Mouse (Mus musculus) liver, embryonic 14.5 days (tissue): Measurements from ENCODE around the gene Fam114a2. TPM values are rescaled to one million over a fixed set of nuclear protein-coding genes. Genes with fewer than 3 reads are reported as not detected.

ENCODE experiments used
- ATAC-seq: fragments of 200-750 bp; cut with Nextera tagmentation; 2 replicates; pipeline ENCODE4 v1.8.0; 2017; ENCODE audit warnings: moderate number of reproducible peaks, mild to moderate bottlenecking, moderate library complexity; ENCODE audit not compliant: insufficient read depth
- DNase-seq, 3 experiments: peaks; one replicate each; pipeline ENCODE4 v3.0.0-alpha.2; 2012 to 2013; ENCODE audit warnings: low read depth in 3 of 3, low spot score in 3 of 3
- H3K27ac ChIP-seq: fragments of 300-500 bp; sonication (generic); 2 replicates; pipeline ENCODE4 v1.5.1; 2014; ENCODE audit warnings: moderate library complexity, mild to moderate bottlenecking, control low read depth, inconsistent platforms
- H3K27me3 ChIP-seq: fragments of 300-500 bp; sonication (generic); 2 replicates; pipeline ENCODE4 v1.6.1; 2014; ENCODE audit warnings: mild to moderate bottlenecking, low read length, moderate library complexity; ENCODE audit not compliant: control insufficient read depth, insufficient read depth
- H3K36me3 ChIP-seq: fragments of 300-500 bp; sonication (generic); replicated peaks from 2 replicates; pipeline ENCODE4 v1.6.1; 2014; ENCODE audit warnings: low read depth; ENCODE audit not compliant: control insufficient read depth, insufficient read depth
- H3K4me1 ChIP-seq, 2 experiments: fragments of 200-500 bp in 1 of 2; fragments of 300-500 bp in 1 of 2; sonication (generic) in 1 of 2; replicated peaks; 2 replicates each; pipeline ENCODE4 v1.6.1; 2012 to 2014; ENCODE audit warnings: antibody characterized with exemption in 1 of 2, inconsistent platforms in 1 of 2, low read length in 1 of 2; ENCODE audit not compliant: control insufficient read depth in 2 of 2, insufficient read depth in 2 of 2
- H3K4me2 ChIP-seq: fragments of 300-500 bp; sonication (generic); 2 replicates; pipeline ENCODE4 v1.6.1; 2014; ENCODE audit warnings: low read depth, mild to moderate bottlenecking, control low read depth, moderate library complexity
- H3K4me3 ChIP-seq, 2 experiments: fragments of 200-500 bp in 1 of 2; fragments of 300-500 bp in 1 of 2; sonication (generic) in 1 of 2; 2 replicates each; pipeline ENCODE4 v1.5.1; 2012 to 2014; ENCODE audit warnings: low read depth in 2 of 2, low read length in 2 of 2, mild to moderate bottlenecking in 2 of 2, control low read depth in 1 of 2, inconsistent platforms in 1 of 2, moderate library complexity in 1 of 2; ENCODE audit not compliant: insufficient read depth in 1 of 2
- H3K9ac ChIP-seq: fragments of 300-500 bp; sonication (generic); replicated peaks from 2 replicates; pipeline ENCODE4 v1.6.1; 2014; ENCODE audit warnings: mild to moderate bottlenecking, control low read depth, moderate library complexity
- H3K9me3 ChIP-seq: fragments of 300-500 bp; sonication (generic); 2 replicates; pipeline ENCODE4 v1.6.1; 2016; ENCODE audit warnings: low read length, mixed read lengths; ENCODE audit not compliant: control insufficient read depth
- CTCF ChIP-seq: IDR thresholded peaks from 2 replicates; pipeline ENCODE4 v1.5.1; 2016; ENCODE audit warnings: antibody characterized with exemption, low read depth, control low read depth
- EP300 ChIP-seq: IDR thresholded peaks from 2 replicates; pipeline ENCODE4 v1.6.1; 2016; ENCODE audit warnings: antibody characterized with exemption, low read depth
- WGBS: fragments of 180-500 bp; shearing (Covaris S2); extraction: QIAGEN DNeasy Blood & Tissue Kit; methylation state at CpG from one replicate; pipeline ENCODE4 v1.1.7; 2014; ENCODE audit not compliant: insufficient replicate concordance; 5-methylcytosine and 5-hydroxymethylcytosine counted together
- polyA plus RNA-seq, 2 experiments: library from polyadenylated mRNA; depleted of rRNA in 1 of 2; stranded (reverse) in 1 of 2; unstranded in 1 of 2; fragments of >200 nt; fragmentation: Nextera tagmentation in 1 of 2; extraction: Ambion mirVana in 1 of 2; gene quantifications; 2 replicates each; pipeline versions ENCODE4 v1.2.1 to v1.2.3; 2012 to 2014

Gene Fam114a2
- polyA plus RNA-seq, 2 experiments, result 15.3 to 18.8 TPM

GRCm38 (mm10) chr11:57539841-57540418 is 21.5 kb upstream of the Fam114a2 start:
- Histone ChIP-seq H3K4me3 (no peak overlapping the region), H3K4me2 (no peak overlapping the region), H3K9ac (no peak overlapping the region), H3K9me3 (no peaks in the 10 kb centered on the region), H3K27ac (no peak overlapping the region), H3K4me1 (no peaks in the 10 kb centered on the region), H3K36me3 (no peaks in the 10 kb centered on the region), H3K27me3 (no peaks in the 10 kb centered on the region)
- no peak for DNase-seq
- TF ChIP-seq CTCF (no peak), EP300 (no peak)
- ATAC-seq, result no peak
- WGBS, result 63% methylated on average over 5 of the region's 5 CpGs

GRCm38 (mm10) chr11:57535912-57536311 is 17.5 kb upstream of the Fam114a2 start:
- no peaks in the 10 kb centered on the region for H3K4me1 ChIP-seq
- no peak overlapping the region for H3K27ac ChIP-seq
- no peak for TF ChIP-seq CTCF
- TF ChIP-seq EP300, result no peak
- ATAC-seq (no peak), DNase-seq (no peak)
- no peaks in the 10 kb centered on the region for H3K9me3 ChIP-seq
- no peaks in the 10 kb centered on the region for H3K27me3 ChIP-seq
- H3K9ac ChIP-seq, result no peak overlapping the region
- no peak overlapping the region for H3K4me3 ChIP-seq
- H3K4me2 ChIP-seq, result no peak overlapping the region
- WGBS, result 81% methylated on average over 5 of the region's 5 CpGs
- H3K36me3 ChIP-seq, result no peaks in the 10 kb centered on the region

- Histone ChIP-seq H3K4me3 (no peak overlapping the region), H3K36me3 (no peaks in the 10 kb centered on the region; the same call in 1 of the 2 replicates), H3K27ac (no peak overlapping the region), H3K9me3 (no peaks in the 10 kb centered on the region), H3K9ac (no peak overlapping the region), H3K4me2 (no peak overlapping the region), H3K4me1 (no peaks in the 10 kb centered on the region), H3K27me3 (no peaks in the 10 kb centered on the region)
- ATAC-seq (no peak), DNase-seq (no peak)
- TF ChIP-seq EP300, result no peak
- WGBS, result 79% methylated on average over 4 of the region's 4 CpGs
These were observed 13.9 kb upstream of the Fam114a2 start for GRCm38 (mm10) chr11:57532306-57532705.

GRCm38 (mm10) chr11:57531300-57531950 is 13.0 kb upstream of the Fam114a2 start:
- H3K27ac ChIP-seq, result no peak overlapping the region
- H3K9me3 ChIP-seq, result no peaks in the 10 kb centered on the region
- H3K27me3 ChIP-seq, result no peaks in the 10 kb centered on the region
- DNase-seq, result no peak
- H3K4me2 ChIP-seq, result no peak overlapping the region
- 45% methylated on average over 11 of the region's 11 CpGs for WGBS
- no peaks in the 10 kb centered on the region for H3K4me1 ChIP-seq
- H3K36me3 ChIP-seq, result no peaks in the 10 kb centered on the region; the same call in 1 of the 2 replicates
- ATAC-seq, result no peak
- TF ChIP-seq EP300 (no peak), CTCF (no peak)
- H3K4me3 ChIP-seq, result no peak overlapping the region
- H3K9ac ChIP-seq, result no peak overlapping the region

- H3K9me3 ChIP-seq, result no peaks in the 10 kb centered on the region
- no peak overlapping the region for H3K27ac ChIP-seq
- H3K9ac ChIP-seq, result no peak overlapping the region
- TF ChIP-seq CTCF (no peak), EP300 (no peak)
- no peaks in the 10 kb centered on the region for H3K27me3 ChIP-seq
- ATAC-seq (no peak), DNase-seq (no peak)
- WGBS, result 68% methylated on average over 3 of the region's 3 CpGs
- H3K4me1 ChIP-seq, result no peaks in the 10 kb centered on the region
- no peak overlapping the region for H3K4me2 ChIP-seq
- no peak overlapping the region for H3K4me3 ChIP-seq
- H3K36me3 ChIP-seq, result no peaks in the 10 kb centered on the region; the same call in 1 of the 2 replicates
These were observed 10.7 kb upstream of the Fam114a2 start for GRCm38 (mm10) chr11:57529111-57529510.
